Mouse (Mus musculus) CH12.LX (cell line): Measurements from ENCODE around the gene Il17re. TPM values are rescaled to one million over a fixed set of nuclear protein-coding genes. Genes with fewer than 3 reads are reported as not detected.

ENCODE experiments used
- DNase-seq: peaks from one replicate; pipeline ENCODE4 v3.0.0-alpha.2; 2013; ENCODE audit errors: extremely low read depth
- H3K27ac ChIP-seq: 2 replicates; pipeline ENCODE4 v1.5.1; 2012; ENCODE audit warnings: low read depth, mild to moderate bottlenecking, control low read depth, moderate library complexity; ENCODE audit not compliant: insufficient read depth
- H3K27me3 ChIP-seq: replicated peaks from 2 replicates; pipeline ENCODE3; 2012; ENCODE audit warnings: inconsistent platforms
- H3K36me3 ChIP-seq, 2 experiments: replicated peaks in 1 of 2; 2 replicates each; pipeline versions ENCODE3 to v1.6.1; 2012; ENCODE audit warnings: inconsistent platforms in 1 of 2, low read length in 1 of 2, mild to moderate bottlenecking in 1 of 2, mixed read lengths in 1 of 2, moderate library complexity in 1 of 2; ENCODE audit not compliant: control insufficient read depth in 1 of 2, insufficient read depth in 1 of 2
- H3K4me1 ChIP-seq, 2 experiments: 2 replicates each; pipeline ENCODE4 v1.6.1; 2012; ENCODE audit warnings: inconsistent platforms in 1 of 2, moderate library complexity in 1 of 2; ENCODE audit not compliant: insufficient read depth in 2 of 2, control insufficient read depth in 1 of 2
- H3K4me2 ChIP-seq: 2 replicates; pipeline ENCODE4 v1.6.1; 2012; ENCODE audit warnings: low read depth, mild to moderate bottlenecking, control low read depth; ENCODE audit not compliant: poor library complexity, insufficient read depth, severe bottlenecking
- H3K4me3 ChIP-seq, 3 experiments: fragments of 150-350 bp in 1 of 3; sonication (generic) in 1 of 3; replicated peaks in 1 of 3; 2 replicates each; pipeline versions ENCODE3 to v1.5.1; 2011 to 2012; ENCODE audit warnings: low read depth in 2 of 3, low read length in 2 of 3, mild to moderate bottlenecking in 2 of 3, moderate library complexity in 2 of 3, control low read depth in 1 of 3, improper control_type of control experiment in 1 of 3, inconsistent platforms in 1 of 3, mixed read lengths in 1 of 3; ENCODE audit not compliant: poor library complexity in 1 of 3
- H3K79me2 ChIP-seq: replicated peaks from 2 replicates; pipeline ENCODE4 v1.6.1; 2012; ENCODE audit warnings: mild to moderate bottlenecking, moderate library complexity; ENCODE audit not compliant: control insufficient read depth, poor library complexity, insufficient read depth, severe bottlenecking; ENCODE audit errors: extremely low read depth
- H3K9ac ChIP-seq: 2 replicates; pipeline ENCODE4 v1.6.1; 2012; ENCODE audit warnings: low read depth, mild to moderate bottlenecking, control low read depth, moderate library complexity; ENCODE audit not compliant: insufficient read depth
- H3K9me3 ChIP-seq: replicated peaks from 2 replicates; pipeline ENCODE3; 2012; ENCODE audit warnings: low read length, inconsistent platforms, mixed read lengths
- CHD2 ChIP-seq: IDR thresholded peaks from 2 replicates; pipeline ENCODE4 v1.6.1; 2011; ENCODE audit warnings: low read length, improper control_type of control experiment
- CTCF ChIP-seq, 2 experiments: IDR thresholded peaks in 1 of 2; conservative IDR thresholded peaks in 1 of 2; 2 replicates each; pipeline ENCODE4 v1.5.1; 2011 to 2012; ENCODE audit warnings: low read depth in 2 of 2, low read length in 2 of 2, improper control_type of control experiment in 1 of 2, inconsistent platforms in 1 of 2, mild to moderate bottlenecking in 1 of 2, moderate library complexity in 1 of 2
- E2F4 ChIP-seq: IDR thresholded peaks from 2 replicates; pipeline ENCODE4 v1.6.1; 2011; ENCODE audit warnings: low read depth, low read length, improper control_type of control experiment; ENCODE audit not compliant: insufficient replicate concordance
- ELF1 ChIP-seq: IDR thresholded peaks from 2 replicates; pipeline ENCODE4 v1.6.1; 2014; ENCODE audit warnings: low read depth, mild to moderate bottlenecking, inconsistent platforms, low read length, improper control_type of control experiment
- EP300 ChIP-seq: IDR thresholded peaks from 2 replicates; pipeline ENCODE4 v1.6.1; 2011; ENCODE audit warnings: low read length, improper control_type of control experiment
- HCFC1 ChIP-seq: IDR thresholded peaks from 2 replicates; pipeline ENCODE4 v1.6.1; 2012; ENCODE audit warnings: low read depth, mild to moderate bottlenecking, inconsistent platforms, low read length, improper control_type of control experiment
- KAT2A ChIP-seq: IDR thresholded peaks from 2 replicates; pipeline ENCODE4 v1.6.1; 2012; ENCODE audit warnings: low read length, improper control_type of control experiment, inconsistent platforms; ENCODE audit not compliant: insufficient replicate concordance
- MAFK ChIP-seq: IDR thresholded peaks from 2 replicates; pipeline ENCODE4 v1.6.1; 2011; ENCODE audit warnings: low read length, improper control_type of control experiment; ENCODE audit not compliant: insufficient replicate concordance
- MAX ChIP-seq: IDR thresholded peaks from 2 replicates; pipeline ENCODE4 v1.6.1; 2011; ENCODE audit warnings: low read length, improper control_type of control experiment
- MEF2A ChIP-seq: IDR thresholded peaks from 2 replicates; pipeline ENCODE4 v1.6.1; 2014; ENCODE audit warnings: low read depth, mild to moderate bottlenecking, inconsistent platforms, low read length, improper control_type of control experiment, borderline replicate concordance
- MYC ChIP-seq: IDR thresholded peaks from 2 replicates; pipeline ENCODE4 v1.6.1; 2011; ENCODE audit warnings: low read depth, mild to moderate bottlenecking, improper control_type of control experiment, low read length
- NELFE ChIP-seq: IDR thresholded peaks from 2 replicates; pipeline ENCODE4 v1.6.1; 2011; ENCODE audit warnings: low read depth, low read length, improper control_type of control experiment
- NRF1 ChIP-seq: IDR thresholded peaks from 2 replicates; pipeline ENCODE4 v1.6.1; 2014; ENCODE audit warnings: low read depth, mild to moderate bottlenecking, inconsistent platforms, low read length, improper control_type of control experiment, moderate library complexity
- POLR2A ChIP-seq: IDR thresholded peaks from 2 replicates; pipeline ENCODE4 v1.6.1; 2011; ENCODE audit warnings: low read depth, mild to moderate bottlenecking, improper control_type of control experiment, low read length
- SIN3A ChIP-seq: IDR thresholded peaks from 2 replicates; pipeline ENCODE4 v1.6.1; 2012; ENCODE audit warnings: low read length, improper control_type of control experiment, inconsistent platforms
- TBP ChIP-seq: conservative IDR thresholded peaks from 2 replicates; pipeline ENCODE4 v1.6.1; 2011; ENCODE audit warnings: low read depth, low read length, improper control_type of control experiment
- TCF12 ChIP-seq: IDR thresholded peaks from 2 replicates; pipeline ENCODE4 v1.6.1; 2014; ENCODE audit warnings: low read depth, mild to moderate bottlenecking, inconsistent platforms, low read length, improper control_type of control experiment
- UBTF ChIP-seq: IDR thresholded peaks from 2 replicates; pipeline ENCODE4 v1.6.1; 2012; ENCODE audit warnings: low read depth, mild to moderate bottlenecking, inconsistent platforms, low read length, improper control_type of control experiment, moderate library complexity
- USF1 ChIP-seq: IDR thresholded peaks from 2 replicates; pipeline ENCODE4 v1.6.1; 2014; ENCODE audit warnings: low read depth, mild to moderate bottlenecking, inconsistent platforms, low read length, improper control_type of control experiment
- USF2 ChIP-seq: conservative IDR thresholded peaks from 2 replicates; pipeline ENCODE4 v1.6.1; 2011; ENCODE audit warnings: low read depth, low read length, improper control_type of control experiment
- ZNF384 ChIP-seq: IDR thresholded peaks from 2 replicates; pipeline ENCODE4 v1.6.1; 2012; ENCODE audit warnings: low read depth, low read length, improper control_type of control experiment, inconsistent platforms
- dilution Hi-C: fragments of 300-500 bp; cut with MboI; formaldehyde crosslinking; loops from 2 replicates; pipeline ENCODE4 v1.14.3; 2020; ENCODE audit warnings: low sequenced_read_pairs; ENCODE audit not compliant: extremely low pct_unique_long_range_greater_than_20kb, extremely low pct_ligation_motif_present
- in situ Hi-C: fragments of 300-500 bp; cut with MboI; formaldehyde crosslinking; loops from 3 replicates; pipeline ENCODE4 v1.14.3; 2019; ENCODE audit warnings: low sequenced_read_pairs, low pct_ligation_motif_present, low pct_unique_long_range_greater_than_20kb, mixed read lengths
- polyA plus RNA-seq: library from polyadenylated mRNA; unstranded; fragments of >175 nt; gene quantifications from 2 replicates; pipeline ENCODE4 v1.2.1, GENCODE M21; 2012; ENCODE audit warnings: low read depth; ENCODE audit not compliant: insufficient read length
- total RNA-seq, 2 experiments: library from RNA; depleted of rRNA; stranded (reverse); fragments of 300-350 nt in 1 of 2; fragments of >200 nt in 1 of 2; gene quantifications; 2 replicates each; pipeline ENCODE4 v1.2.3; 2012 to 2014

The Il17re gene
- total and polyA plus RNA-seq, 3 experiments: 0.13 TPM; not detected in 1

GRCm38 (mm10) chr6:113419199-113419587, 39.1 kb upstream of the Il17re start, which contains the start of gene Rpusd3:
Rpusd3 (minus strand) TSS chr6:113419340.
- dilution Hi-C loops (no loop called here), in situ Hi-C loops (no loop called here)
- Histone ChIP-seq H3K4me1 (peaks cover 7 to 13% of the 10 kb centered on the region in 2 experiments; a peak in 3 of 4 replicates), H3K27me3 (no peaks in the 10 kb centered on the region), H3K27ac (peak within 1 kb of the TSS; percentile 31), H3K36me3 (peaks cover 21 to 32% of the 10 kb centered on the region in 2 experiments), H3K4me3 (peak within 1 kb of the TSS; percentile 60 to 85 (median 76)), H3K4me2 (peak within 1 kb of the TSS; percentile 84), H3K9me3 (no peaks in the 10 kb centered on the region), H3K9ac (peak within 1 kb of the TSS; percentile 80), H3K79me2 (no peaks in the 10 kb centered on the region)
- TF ChIP-seq TCF12: 0 out of 2 replicates have a peak, but pooled peaks have one; percentile 40
- 0 out of 2 replicates have a peak, but pooled peaks have one; percentile 9 for TF ChIP-seq MAX
- no peak for TF ChIP-seq MEF2A
- no peak for TF ChIP-seq KAT2A
- peak; percentile 46; the same call in 1 of the 2 replicates for TF ChIP-seq ELF1
- TF ChIP-seq ZNF384: 0 out of 2 replicates have a peak, but pooled peaks have one; percentile 19
- TF ChIP-seq MYC: peak; percentile 19; the same call in 1 of the 2 replicates
- TF ChIP-seq TBP: 0 out of 2 replicates have a peak, but pooled peaks have one; percentile 57
- TF ChIP-seq HCFC1: peak; percentile 64
- TF ChIP-seq CHD2: peak; percentile 80
- TF ChIP-seq USF1: no peak
- peak; percentile 98 for TF ChIP-seq NRF1
- TF ChIP-seq POLR2A: peak; percentile 77
- TF ChIP-seq E2F4: 0 out of 2 replicates have a peak, but pooled peaks have one; percentile 32
- TF ChIP-seq NELFE: peak; percentile 67; the same call in 1 of the 2 replicates
- TF ChIP-seq EP300: no peak
- DNase-seq: peak; percentile 99

GRCm38 (mm10) chr6:113423000-113423399, 35.3 kb upstream of the Il17re start:
- Histone ChIP-seq H3K4me1 (peaks cover 4 to 7% of the 10 kb centered on the region in 2 experiments; a peak in 3 of 4 replicates), H3K4me3 (no peak overlapping the region), H3K9me3 (peaks cover 5% of the 10 kb centered on the region), H3K27ac (no peak overlapping the region)
- in situ Hi-C loops: no loop called here
- TF ChIP-seq USF1 (no peak), CTCF (conservative IDR thresholded peaks at IDR 0.05 in 1 of 2, IDR thresholded peaks at IDR 0.05 in 1 of 2; ENCODE audit: low read depth in 2 of 2, low read length in 2 of 2) (no peak), SIN3A (no peak), USF2 (no peak), MAFK (no peak), UBTF (no peak), NELFE (no peak), ELF1 (no peak)
- TF ChIP-seq, all 38 proteins: peak for 0
- Histone ChIP-seq H3K9ac (no peak overlapping the region), H3K36me3 (no peaks in the 10 kb centered on the region), H3K79me2 (no peaks in the 10 kb centered on the region), H3K27me3 (peaks cover 3% of the 10 kb centered on the region), H3K4me2 (no peak overlapping the region)
- DNase-seq: no peak
- dilution Hi-C loops: no loop called here
